Mouse (Mus musculus): ENCODE results near the gene Tbpl1. TPM values are rescaled to one million over a fixed set of nuclear protein-coding genes. Genes with fewer than 3 reads are reported as not detected.

The Tbpl1 gene
- total and polyA plus RNA-seq, 3 experiments: 36.6 to 41.8 TPM; not detected in 1

- peaks cover 10 to 14% of the 10 kb centered on the region in 2 experiments; a peak in 3 of 4 replicates for H3K4me1 ChIP-seq (ENCODE audit: control insufficient read depth in 1 of 2, insufficient read depth in 2 of 2, low read length in 2 of 2)
Measured at GRCm38 (mm10) chr10:22720781-22721529, 10.8 kb downstream of the Tbpl1 start.

GRCm38 (mm10) chr10:22718475-22718874 lies 13.3 kb downstream of the Tbpl1 start:
- Histone ChIP-seq H3K36me3 (ENCODE audit: control insufficient read depth in 1 of 2, insufficient read depth in 2 of 2, low read length in 2 of 2) (peaks cover 0 to 11% of the 10 kb centered on the region in 2 experiments; a peak in 2 of 4 replicates), H3K4me3 (ENCODE audit: control insufficient read depth in 1 of 2, insufficient read depth in 1 of 2, low read depth in 2 of 2, low read length in 2 of 2) (no peak overlapping the region), H3K79me2 (ENCODE audit: control insufficient read depth, insufficient read depth, low read length, poor library complexity) (peaks cover 65% of the 10 kb centered on the region), H3K9me3 (replicated peaks; ENCODE audit: insufficient read depth, low read length) (no peaks in the 10 kb centered on the region), H3K4me1 (ENCODE audit: control insufficient read depth in 1 of 2, insufficient read depth in 2 of 2, low read length in 2 of 2) (peaks cover 0 to 3% of the 10 kb centered on the region in 2 experiments; a peak in 1 of 4 replicates), H3K27ac (ENCODE audit: control insufficient read depth, low read depth, low read length) (no peak overlapping the region), H3K27me3 (ENCODE audit: control insufficient read depth in 1 of 2, insufficient read depth in 2 of 2, low read length in 2 of 2) (no peaks in the 10 kb centered on the region), H3K9ac (ENCODE audit: control insufficient read depth, low read depth, low read length, poor library complexity, severe bottlenecking) (no peak overlapping the region)
- no peak for DNase-seq (ENCODE audit: low read depth, low spot score)
- TF ChIP-seq ZMIZ1 (IDR thresholded peaks at IDR 0.05; ENCODE audit: low read depth, low read length) (no peak), UBTF (IDR thresholded peaks at IDR 0.05; ENCODE audit: borderline replicate concordance, insufficient read depth, low read depth, low read length) (no peak), POLR2AphosphoS5 (IDR thresholded peaks at IDR 0.05; ENCODE audit: borderline replicate concordance, low read depth, low read length) (no peak), TCF12 (IDR thresholded peaks at IDR 0.05; ENCODE audit: low read depth, low read length) (no peak), MYC (IDR thresholded peaks at IDR 0.05; ENCODE audit: low read depth, low read length) (no peak), NRF1 (IDR thresholded peaks at IDR 0.05; ENCODE audit: insufficient read depth, low read depth, low read length, poor library complexity, severe bottlenecking) (no peak), MYB (IDR thresholded peaks at IDR 0.05; ENCODE audit: low read depth, low read length) (no peak), MAX (IDR thresholded peaks at IDR 0.05; ENCODE audit: low read length) (no peak), KAT2A (conservative IDR thresholded peaks at IDR 0.05; ENCODE audit: low read depth, low read length) (no peak), ETS1 (IDR thresholded peaks at IDR 0.05; ENCODE audit: low read depth, low read length) (no peak), USF2 (IDR thresholded peaks at IDR 0.05; ENCODE audit: borderline replicate concordance in 1 of 2, insufficient read depth in 1 of 2, low read depth in 1 of 2, low read length in 2 of 2) (no peak), E2F4 (IDR thresholded peaks at IDR 0.05; ENCODE audit: borderline replicate concordance, low read depth, low read length) (no peak), MAZ (IDR thresholded peaks at IDR 0.05; ENCODE audit: low read depth, low read length) (no peak), MEF2A (IDR thresholded peaks at IDR 0.05; ENCODE audit: extremely low read depth, insufficient replicate concordance, low read depth, low read length, poor library complexity, severe bottlenecking) (no peak)

More at GRCm38 (mm10) chr10:22720781-22721529, 10.8 kb downstream of the Tbpl1 start:
- no peaks in the 10 kb centered on the region for H3K9me3 ChIP-seq (replicated peaks; ENCODE audit: insufficient read depth, low read length)
- H3K27me3 ChIP-seq (ENCODE audit: control insufficient read depth in 1 of 2, insufficient read depth in 2 of 2, low read length in 2 of 2): no peaks in the 10 kb centered on the region
- DNase-seq (ENCODE audit: low read depth, low spot score): no peak
- H3K36me3 ChIP-seq (ENCODE audit: control insufficient read depth in 1 of 2, insufficient read depth in 2 of 2, low read length in 2 of 2): peaks cover 11 to 13% of the 10 kb centered on the region in 2 experiments
- no peak for TF ChIP-seq GABPA (IDR thresholded peaks at IDR 0.05; ENCODE audit: low read depth, low read length)
- no peak overlapping the region for H3K4me3 ChIP-seq (ENCODE audit: control insufficient read depth in 1 of 2, insufficient read depth in 1 of 2, low read depth in 2 of 2, low read length in 2 of 2)
- peaks cover 67% of the 10 kb centered on the region for H3K79me2 ChIP-seq (ENCODE audit: control insufficient read depth, insufficient read depth, low read length, poor library complexity)
- no peak overlapping the region for H3K9ac ChIP-seq (ENCODE audit: control insufficient read depth, low read depth, low read length, poor library complexity, severe bottlenecking)
- no peak overlapping the region for H3K27ac ChIP-seq (ENCODE audit: control insufficient read depth, low read depth, low read length)

All from MEL (cell line).